Mouse (Mus musculus) skeletal muscle tissue, adult 2 months (tissue): ENCODE results near the gene Gm43191.
"Not testable (repeated sequence)": the region's sequence is repeated elsewhere in the genome, so short reads cannot be mapped to it uniquely, and the experiment has no call there.

Experiments used
- DNase-seq: peaks from one replicate; pipeline ENCODE4 v3.0.0-alpha.2; 2012; ENCODE audit warnings: low read depth, low spot score

Gene Gm43191

DNA sequence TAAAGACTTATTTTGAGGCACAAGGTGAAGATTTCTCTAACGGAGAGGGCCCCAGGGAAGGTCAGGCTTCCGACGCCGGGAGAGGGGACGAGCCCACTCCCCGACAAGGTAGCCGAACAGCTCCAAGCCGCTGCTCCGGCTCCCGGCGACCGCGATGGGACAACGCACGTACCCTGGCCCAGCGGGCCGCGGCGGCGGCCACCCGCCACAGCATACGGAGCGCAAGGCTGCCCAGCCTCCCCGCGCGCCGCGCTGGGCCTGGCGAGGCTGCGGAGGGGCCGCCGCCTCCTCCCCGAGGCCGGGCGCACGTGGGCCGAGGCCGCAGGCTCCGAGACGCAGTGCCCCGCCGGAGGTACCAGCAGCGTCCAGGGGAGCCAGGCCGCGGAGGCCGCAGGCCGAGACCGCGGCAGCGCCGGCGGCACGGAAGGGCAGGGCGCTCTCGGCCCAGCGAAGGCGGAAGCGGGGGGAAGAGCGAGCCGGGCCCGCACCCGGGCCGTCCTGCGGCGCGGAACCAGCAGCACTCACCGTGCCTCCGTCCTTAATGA lies 19.1 kb downstream of the Gm43191 start:
- DNase-seq: no peak

DNA sequence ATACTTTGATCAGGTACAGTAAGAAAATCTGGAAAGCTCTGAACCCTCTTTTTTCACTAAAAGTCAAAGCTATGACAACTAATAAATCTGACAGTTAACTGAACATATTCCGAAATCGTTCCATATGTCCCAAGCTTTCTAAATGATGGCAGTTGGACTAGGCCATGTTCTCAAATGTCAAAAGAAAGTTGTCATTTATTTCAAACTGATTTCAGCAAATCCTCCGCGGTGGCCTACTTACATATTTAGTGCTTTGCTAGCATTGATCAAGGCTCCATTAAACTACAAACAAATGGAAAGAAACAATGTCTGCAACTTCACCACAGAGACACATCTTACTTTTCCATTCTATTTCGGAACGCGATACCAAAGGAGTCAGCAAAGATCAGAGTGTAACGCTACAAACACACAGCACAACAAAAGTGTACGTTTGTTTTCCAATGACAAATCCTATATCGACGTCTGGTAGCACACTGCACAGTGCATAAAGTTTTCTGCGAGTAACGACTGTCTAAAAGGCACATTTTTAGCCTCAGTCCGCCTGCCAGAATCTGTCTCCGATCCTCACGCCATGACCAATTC lies 19.7 kb downstream of the Gm43191 start:
- DNase-seq: no peak

DNA sequence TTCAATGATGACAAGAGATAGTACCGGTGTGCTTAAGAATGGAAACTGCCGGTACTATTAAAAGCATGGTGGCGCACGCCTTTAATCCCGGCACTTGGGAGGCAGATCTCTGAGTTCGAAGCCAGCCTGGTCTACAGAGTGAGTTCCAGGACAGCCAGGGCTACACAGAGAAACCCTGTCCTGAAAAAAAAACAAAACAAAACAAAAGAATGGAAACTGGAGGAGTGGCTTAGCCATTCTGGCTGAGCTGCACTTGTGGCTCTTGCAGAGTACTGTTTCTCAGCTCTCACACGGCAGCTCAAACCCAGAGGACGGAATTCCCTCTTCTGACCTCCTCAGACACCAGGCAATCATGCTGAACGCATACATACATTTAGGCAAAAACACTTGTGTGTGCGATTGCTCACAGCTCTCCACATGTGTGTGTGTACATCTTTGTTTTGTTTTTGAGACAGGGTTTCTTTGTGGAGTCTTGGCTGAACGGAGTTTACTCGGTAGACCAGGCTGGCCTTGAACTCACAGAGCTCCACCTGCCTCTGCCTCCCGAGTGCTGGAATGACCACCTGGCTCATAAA lies 21.1 kb downstream of the Gm43191 start:
- DNase-seq: no peak

DNA sequence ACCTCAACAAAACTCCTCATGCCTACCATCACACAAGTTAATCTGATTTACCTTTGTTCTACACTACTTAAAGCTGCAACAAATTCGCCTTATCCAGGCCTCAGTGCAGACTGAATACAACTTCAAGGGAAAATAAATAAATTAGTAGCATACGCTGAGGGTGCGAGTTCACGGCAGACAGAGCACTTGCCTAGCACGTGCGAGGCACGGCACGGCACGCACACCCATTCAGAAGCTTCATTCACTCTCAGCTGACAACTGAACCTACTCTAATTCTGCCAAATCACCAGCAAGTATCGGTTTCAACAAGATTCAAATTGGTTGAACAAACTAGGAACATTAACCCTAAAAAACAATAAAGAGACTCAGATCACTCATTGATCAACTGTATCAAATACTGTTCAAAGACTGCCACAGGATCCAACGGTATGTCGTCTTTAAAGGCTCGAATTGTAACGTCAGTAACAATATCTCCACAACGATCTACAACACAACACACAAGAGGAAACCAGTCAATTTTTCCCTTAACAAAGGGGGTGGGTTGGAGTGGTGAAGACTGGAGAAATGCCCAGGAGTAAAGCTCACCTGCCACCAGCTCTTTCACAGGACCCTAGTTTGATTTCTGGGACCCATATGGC lies 22.0 kb downstream of the Gm43191 start:
- no peak for DNase-seq

DNA sequence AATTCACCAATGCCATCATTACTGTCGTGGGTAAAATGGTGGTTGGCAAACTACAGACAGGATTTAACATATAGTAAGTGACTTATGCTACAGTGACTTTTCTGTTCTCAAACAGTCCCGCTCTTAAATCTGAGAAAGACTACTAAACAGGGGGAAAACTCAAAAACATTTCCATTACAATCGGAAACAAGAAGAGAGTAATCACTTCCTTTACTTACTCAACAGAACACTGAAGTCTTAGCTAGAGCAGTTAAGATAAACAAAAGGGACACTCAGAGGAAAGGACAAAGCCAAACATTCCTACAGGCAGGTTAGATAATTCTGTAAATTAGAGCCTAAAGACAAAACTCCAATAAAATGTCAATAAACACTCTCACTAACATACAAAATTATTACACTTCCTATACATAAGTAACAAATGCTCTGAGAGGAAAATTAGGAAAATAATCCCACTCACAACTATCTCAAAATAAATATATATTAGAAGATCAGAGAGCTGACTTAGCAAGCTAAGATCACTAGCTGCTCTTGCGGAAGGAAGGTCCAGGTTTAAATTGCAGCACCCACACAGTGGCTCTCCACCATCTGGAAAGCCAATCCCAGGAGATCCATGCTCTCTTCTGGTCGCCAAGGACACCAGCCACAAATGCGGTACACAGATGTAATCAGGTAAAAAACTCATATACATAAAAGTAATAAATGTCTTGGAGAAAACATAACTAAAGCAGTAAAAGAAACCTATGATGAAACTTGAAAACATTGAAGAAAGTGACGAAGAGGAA lies 24.7 kb downstream of the Gm43191 start:
- DNase-seq: no peak

DNA sequence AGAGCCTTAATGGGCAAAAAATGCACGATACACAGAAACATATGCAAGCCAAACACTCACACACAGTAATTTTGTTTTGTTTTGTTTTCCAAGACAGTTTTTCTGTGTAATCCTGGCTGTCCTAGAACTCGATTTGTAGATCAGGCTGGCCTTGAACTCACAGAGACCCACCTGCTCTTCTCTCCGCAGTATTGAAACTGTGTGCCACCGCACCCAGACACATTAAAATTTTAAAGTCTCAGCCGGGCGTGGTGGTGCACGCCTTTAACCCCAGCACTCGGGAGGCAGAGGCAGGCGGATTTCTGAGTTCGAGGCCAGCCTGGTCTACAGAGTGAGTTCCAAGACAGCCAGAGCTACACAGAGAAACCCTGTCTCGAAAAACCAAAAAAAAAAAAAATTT lies 27.0 kb downstream of the Gm43191 start:
- DNase-seq: not testable (repeated sequence)

DNA sequence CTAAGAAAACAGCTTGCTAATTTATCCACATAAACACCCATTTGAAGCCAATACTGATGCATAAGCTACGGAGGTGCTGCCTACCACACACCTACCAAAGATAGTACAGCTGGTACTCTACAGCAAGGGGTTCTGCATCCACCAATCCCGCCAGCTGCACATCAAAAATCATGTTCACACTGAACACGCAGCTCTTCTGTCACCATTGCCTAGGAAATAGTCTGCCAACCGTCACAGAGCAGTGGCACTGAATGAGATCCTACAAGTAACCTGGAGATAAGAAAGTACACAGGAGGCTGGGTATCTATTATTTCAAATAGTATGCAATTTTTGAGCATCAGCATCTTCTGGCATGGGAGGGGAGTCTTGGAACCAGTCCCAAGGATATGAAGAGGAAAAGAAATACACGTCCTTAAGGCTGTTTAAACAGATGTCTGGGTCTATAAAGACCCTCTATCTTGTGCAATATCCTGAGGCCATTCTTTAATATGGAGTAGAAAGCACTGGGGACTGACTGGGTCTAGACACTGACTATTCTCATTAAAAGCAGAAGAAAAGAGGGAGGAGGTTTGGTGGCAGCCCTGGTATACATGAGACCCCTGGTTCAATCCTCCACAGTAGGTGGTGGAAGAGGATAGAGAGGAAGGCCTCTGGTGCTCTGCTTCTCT lies 27.6 kb downstream of the Gm43191 start:
- DNase-seq: no peak

DNA sequence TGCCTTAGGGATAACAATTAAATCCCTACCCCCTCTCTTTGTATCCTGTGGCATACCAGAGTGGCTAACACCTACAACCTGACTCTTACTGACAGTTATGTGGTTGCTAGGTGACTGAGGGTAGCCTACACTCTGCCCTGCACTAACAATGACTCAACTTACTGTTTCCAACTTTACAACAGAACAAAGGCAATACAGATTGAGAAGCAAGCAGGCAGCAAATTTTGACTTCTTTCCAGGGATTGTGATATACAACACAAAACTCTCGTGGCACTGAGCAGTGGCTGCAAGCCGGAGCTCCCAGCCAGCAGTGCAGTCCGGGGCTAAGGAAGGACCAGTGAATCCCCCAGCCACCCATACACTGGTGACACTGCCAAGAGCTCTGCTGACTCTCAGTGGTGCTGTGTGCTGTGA lies 29.0 kb downstream of the Gm43191 start:
- no peak for DNase-seq

DNA sequence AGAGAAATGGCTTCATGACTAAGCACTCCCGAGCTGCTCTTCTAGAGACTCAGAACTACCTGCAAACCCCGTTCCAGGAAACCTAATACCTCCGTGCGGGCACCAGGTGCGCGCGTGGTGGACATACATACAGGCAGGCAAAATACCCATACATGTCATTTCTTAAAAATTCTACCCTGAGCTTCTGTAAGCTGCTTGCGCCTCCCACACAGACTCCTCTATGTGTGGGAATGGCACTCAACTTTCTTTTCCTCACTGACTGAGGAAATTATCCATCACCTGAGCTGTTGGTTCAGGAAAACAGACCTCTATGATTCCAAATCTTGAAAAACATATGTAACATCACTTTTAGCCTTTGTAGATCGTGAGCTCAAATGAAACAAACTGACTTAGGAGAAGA lies 30.4 kb downstream of the Gm43191 start:
- no peak for DNase-seq

DNA sequence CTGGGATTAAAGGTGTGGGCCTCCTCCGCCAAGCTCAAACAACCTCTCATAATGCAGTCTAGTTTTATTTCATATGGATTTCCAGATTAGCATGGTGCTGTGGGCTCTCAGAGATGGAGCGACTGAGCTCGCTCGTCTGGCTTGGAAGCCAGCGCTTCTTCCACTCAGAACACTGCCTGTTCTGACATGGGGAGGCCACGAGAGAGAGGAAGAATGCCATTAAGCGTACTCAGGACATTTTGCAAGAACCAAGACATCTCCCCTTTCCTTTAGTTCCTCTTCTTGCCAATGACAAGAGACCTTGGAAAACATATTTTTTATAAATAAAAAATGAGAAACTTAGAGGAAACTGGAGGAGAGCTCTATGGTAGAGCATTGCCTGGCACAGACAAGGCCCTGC lies 32.3 kb downstream of the Gm43191 start:
- no peak for DNase-seq

DNA sequence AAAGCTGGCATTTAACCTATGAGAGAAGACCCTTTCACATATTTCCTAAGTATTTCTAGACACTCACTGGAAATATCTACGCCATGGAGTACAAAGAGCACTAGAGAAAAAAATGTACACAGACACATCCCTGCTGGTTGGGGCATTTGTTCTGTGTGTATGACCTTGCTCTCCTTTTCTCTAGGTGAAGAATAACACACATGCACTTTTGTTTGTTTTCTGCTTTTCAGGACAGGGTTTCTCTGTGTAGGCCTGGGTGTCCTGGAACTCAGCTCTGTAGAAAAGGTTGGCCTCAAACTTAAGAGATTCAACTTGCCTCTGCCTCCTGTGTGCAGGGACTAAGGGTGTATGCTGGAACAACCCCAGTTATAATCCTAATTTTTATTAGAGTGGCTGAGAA lies 34.7 kb downstream of the Gm43191 start:
- DNase-seq: no peak

DNA sequence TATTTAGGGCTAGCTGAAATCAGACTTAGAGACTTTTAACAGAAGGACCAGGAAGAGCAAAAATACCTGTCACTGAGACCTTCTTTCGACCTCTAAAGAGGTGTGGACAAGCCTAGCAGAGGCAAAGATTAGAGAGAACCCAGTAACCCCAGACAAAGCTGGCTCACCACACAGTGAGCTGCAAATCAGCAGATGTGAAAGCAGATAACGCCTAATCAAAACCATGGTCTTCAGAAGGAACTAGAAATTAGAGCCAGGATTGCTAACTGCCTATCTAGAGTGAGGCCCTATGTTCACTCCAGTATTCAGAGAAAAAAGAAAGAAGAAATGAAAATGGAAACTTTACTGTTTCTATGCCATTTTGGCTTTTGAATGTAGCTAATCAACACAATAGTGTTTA lies 38.7 kb downstream of the Gm43191 start:
- DNase-seq: no peak

DNA sequence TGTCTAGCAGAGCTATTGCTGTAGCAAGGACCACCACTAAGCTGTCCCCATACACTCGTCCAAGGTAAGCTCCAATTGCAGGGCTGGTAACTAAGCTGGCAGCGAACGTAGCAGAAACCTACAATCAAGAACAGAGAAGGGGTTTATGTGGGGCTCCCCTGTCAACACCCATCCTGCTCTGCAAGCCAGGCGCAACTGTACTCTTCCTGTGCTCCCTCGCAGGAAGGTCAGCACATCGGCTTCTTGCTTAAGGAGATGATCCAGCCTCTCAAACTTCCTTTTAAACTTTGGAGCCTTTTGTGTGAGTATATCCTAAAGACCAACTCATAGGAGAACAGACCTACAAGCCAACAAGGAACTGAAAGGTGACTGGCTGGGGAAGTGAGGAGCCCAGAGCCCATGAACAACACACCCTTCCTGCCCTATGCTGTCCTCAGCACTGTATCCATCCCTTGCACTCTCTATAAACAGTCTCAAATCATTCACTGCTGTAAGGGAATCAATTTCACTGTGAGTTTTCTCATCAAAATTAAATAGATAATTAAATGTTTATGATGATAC lies 39.2 kb downstream of the Gm43191 start:
- DNase-seq: peak; percentile 17

DNA sequence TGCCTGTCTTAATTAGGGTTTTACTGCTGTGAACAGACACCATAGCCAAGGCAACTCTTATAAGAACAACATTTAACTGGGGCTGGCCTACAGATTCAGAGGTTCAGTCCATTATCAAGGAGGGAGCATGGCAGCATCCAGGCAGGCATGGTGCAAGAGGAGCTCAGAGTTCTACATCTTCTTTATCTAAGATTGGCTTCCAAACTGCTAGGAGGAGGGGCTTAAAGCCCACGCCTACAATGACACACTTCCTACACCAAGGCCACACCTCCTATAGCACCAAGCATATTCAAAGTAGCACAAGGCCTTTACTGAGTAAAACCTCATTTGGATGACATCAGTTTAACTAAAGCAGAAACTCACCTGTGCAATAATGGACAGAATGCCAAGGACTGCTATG lies 41.0 kb downstream of the Gm43191 start:
- DNase-seq: no peak

DNA sequence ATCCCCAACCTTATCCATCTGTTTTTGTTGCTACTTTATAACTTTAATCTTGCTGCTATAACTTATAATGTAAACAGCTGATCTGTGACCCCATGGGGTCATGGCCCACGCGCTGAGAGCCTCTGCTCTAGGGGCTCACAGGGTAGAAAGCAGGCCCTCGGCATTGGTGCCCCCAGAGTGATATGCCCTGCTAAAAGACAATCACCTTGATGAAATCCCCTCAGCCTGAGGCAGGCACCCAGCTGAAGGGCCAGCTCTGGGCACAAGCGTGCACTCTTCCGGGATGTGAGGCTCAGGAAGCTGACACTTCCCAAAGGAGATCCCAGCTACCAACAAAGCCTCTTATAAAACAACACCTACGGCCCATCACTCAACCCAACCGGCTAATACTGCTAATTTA lies 42.5 kb downstream of the Gm43191 start:
- no peak for DNase-seq

DNA sequence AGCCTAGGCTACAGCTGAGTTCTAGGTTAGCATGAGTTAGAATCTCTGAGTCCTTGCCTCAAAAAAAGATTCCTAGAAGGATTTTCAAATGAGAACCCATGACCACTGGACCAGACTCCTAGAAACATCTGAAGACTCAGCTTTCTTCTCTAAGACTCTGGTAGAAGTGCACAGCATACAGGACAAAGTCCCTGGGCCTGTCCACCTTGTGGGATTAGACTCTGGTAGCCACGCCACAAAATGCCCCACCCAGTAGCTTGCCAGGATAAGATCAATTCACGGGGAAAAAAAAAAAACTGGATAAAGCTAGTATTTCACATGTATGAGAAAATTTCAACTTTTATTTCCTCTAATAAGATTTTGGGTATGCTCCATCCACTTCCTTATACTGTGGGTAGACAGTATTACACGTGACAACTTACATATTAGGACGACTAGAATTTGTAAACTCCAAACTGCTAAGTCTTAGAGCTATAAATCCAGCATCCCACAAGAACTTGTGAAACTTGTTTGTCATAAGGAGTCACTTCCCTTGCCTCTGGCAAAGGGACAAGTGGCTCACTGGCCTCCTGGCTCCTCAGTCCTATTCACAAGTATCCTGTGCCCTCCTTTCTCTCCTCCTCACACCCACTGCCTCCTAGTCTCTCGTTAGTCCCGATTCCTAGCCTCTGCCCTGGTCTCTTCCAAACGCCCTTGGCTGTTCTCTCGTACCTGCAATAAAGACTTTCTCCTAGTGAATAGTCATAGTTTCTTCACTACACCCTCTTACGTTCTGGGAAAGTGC lies 43.2 kb downstream of the Gm43191 start:
- DNase-seq: no peak

DNA sequence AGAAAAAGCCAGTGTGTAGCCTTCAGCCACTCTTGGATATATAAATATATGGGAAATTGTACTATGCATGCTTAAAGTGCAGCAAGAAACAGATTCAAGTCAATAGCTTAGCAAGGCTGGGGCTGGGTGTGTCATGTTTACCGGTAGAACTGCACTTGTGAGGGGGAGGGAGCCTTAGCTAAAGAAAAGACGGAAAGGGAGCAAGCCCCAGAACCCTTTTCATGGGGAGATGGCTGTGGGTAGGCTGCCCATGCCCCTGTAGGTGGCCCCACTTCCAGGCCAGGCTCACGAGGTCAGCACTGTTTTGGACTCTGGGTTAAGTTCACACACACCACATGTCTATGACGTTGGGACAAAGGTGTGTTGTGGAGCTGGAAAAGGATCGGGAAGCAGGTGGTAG lies 45.3 kb downstream of the Gm43191 start:
- no peak for DNase-seq

DNA sequence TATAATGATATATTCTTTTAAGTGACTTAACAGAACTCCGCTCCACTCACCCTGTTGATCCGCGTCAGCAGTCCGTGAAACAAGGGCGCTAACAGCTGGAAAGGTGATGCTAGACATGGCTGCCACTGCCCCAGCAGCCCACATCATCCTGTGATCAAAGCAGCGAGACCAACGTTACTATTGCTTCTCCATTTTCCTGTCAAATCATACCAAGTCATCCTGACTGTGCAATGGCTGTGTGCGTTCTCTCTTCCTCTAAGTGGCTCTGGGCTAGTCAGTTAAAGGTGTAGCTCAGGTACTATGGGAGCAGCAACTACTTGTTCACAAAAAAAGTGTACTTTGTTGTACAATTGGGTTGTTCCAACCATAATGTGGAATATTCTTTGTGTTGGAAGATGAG lies 46.2 kb downstream of the Gm43191 start:
- DNase-seq: no peak

DNA sequence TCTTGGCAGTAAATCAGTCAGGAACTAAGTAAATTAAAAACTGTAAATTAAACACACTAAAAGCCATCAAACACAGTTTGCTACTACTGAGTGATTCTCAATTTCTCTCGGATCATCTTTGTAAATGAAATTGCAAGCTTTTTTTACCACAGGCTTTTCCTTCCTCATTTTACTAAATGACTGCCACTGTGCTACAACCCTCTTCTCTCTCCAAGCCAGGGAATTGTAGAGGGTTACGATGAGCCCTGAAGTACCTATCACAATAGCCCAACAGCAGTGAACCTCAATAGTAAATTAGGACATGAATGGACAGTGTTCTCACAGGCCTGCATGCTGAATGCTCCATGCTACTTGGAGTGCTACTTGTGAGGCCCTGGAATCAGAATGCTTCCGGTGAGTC lies 47.0 kb downstream of the Gm43191 start:
- DNase-seq: no peak

DNA sequence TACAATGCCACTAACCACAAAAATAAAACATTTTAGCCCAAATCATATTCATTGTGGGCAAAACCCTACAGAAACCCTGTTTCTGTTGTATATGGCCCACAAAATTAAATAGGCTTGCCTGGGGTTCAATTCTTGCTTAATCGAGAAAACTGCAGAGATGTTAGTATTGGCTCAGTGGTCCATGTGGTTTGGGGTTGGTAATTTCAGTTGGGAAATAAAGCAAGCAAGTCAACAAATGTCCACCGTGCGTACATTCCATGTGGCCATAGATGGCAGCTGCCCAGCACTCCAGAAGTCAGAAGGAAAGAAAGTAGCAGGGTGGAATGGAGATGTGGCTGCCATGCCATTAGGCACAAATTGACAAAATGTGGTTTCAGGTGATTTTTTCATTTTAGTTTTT lies 48.1 kb downstream of the Gm43191 start:
- no peak for DNase-seq

DNA sequence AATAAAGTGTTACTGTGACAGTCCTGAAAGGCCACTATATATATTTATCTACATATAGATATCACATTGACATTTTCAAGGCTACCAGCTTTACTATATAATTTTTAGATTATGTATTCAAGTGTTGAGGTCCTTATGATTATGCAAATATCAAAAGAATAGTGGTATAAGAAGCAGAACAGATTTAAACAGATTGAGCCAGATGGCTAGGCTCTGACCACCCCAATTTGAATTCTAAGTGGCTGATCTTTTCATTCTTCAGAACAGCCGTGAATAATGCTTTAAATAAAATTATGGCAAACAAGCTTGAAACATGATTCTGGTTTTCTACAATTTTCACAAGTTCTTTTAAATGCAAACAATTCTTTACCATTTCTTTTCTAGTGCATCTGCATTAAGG lies 49.6 kb downstream of the Gm43191 start:
- no peak for DNase-seq
